In genomic region chr1:13500456-13500855, GRCm38 (mm10) we compare ENCODE assay signal across 8 mouse cellular contexts.
DNase-seq lines count a peak whose midpoint lies in the region; ATAC-seq lines count a peak whose summit lies in the region.

No protein-coding gene starts in this region.

- 34% methylated on average over 5 of the region's 5 CpGs for WGBS in midbrain, embryonic 14.5 days
- 25% methylated on average over 5 of the region's 5 CpGs for WGBS in midbrain, embryonic 16.5 days
- WGBS in limb, embryonic 11.5 days, result 28% methylated on average over 5 of the region's 5 CpGs
- 29% methylated on average over 5 of the region's 5 CpGs for WGBS in intestine, embryonic 15.5 days

- no peaks in the 10 kb centered on the region for H3K4me1 ChIP-seq in midbrain, embryonic 14.5 days (ENCODE audit: control insufficient read depth, insufficient read depth, low read length)
- no peaks in the 10 kb centered on the region for H3K4me1 ChIP-seq in midbrain, embryonic 16.5 days (ENCODE audit: control insufficient read depth, insufficient read depth, low read length)
- H3K4me1 ChIP-seq in limb, embryonic 11.5 days (ENCODE audit: control insufficient read depth, insufficient read depth, low read length), result no peaks in the 10 kb centered on the region
- no peaks in the 10 kb centered on the region for H3K4me1 ChIP-seq in intestine, embryonic 15.5 days (replicated peaks)

- peak; percentile 66 for DNase-seq in midbrain, embryonic 14.5 days
- DNase-seq in T-cell, adult 2 months (ENCODE audit: low spot score), result peak; percentile 55
- DNase-seq in cerebellum, postnatal 36 days, result peak; percentile 23 to 30
- DNase-seq in induced T-regulatory cell, adult 2 months (ENCODE audit: low read depth), result peak; percentile 67
- peak; percentile 54 for DNase-seq in limb, embryonic 11.5 days (ENCODE audit: low spot score)
- peak; percentile 45 to 57 for DNase-seq in right cerebral cortex, adult 2 months (ENCODE audit: low spot score in 2 of 2)

- no peak overlapping the region for H3K4me2 ChIP-seq in midbrain, embryonic 14.5 days (ENCODE audit: low read length)
- H3K4me2 ChIP-seq in midbrain, embryonic 16.5 days (ENCODE audit: low read length), result no peak overlapping the region
- H3K4me2 ChIP-seq in limb, embryonic 11.5 days (ENCODE audit: low read depth, severe bottlenecking), result no peak overlapping the region
- H3K4me2 ChIP-seq in intestine, embryonic 15.5 days (replicated peaks), result no peak overlapping the region

- H3K27ac ChIP-seq in midbrain, embryonic 14.5 days (replicated peaks; ENCODE audit: low read depth, low read length), result no peak overlapping the region
- no peak overlapping the region for H3K27ac ChIP-seq in midbrain, embryonic 16.5 days (ENCODE audit: low read length)
- H3K27ac ChIP-seq in limb, embryonic 11.5 days (replicated peaks; ENCODE audit: low read depth, low read length), result no peak overlapping the region
- H3K27ac ChIP-seq in intestine, embryonic 15.5 days, result no peak overlapping the region

- no peak overlapping the region for H3K4me3 ChIP-seq in midbrain, embryonic 14.5 days (replicated peaks; ENCODE audit: low read depth, low read length)
- no peak overlapping the region for H3K4me3 ChIP-seq in midbrain, embryonic 16.5 days (ENCODE audit: low read depth, low read length)
- H3K4me3 ChIP-seq in limb, embryonic 11.5 days (ENCODE audit: low read depth, low read length), result no peak overlapping the region
- no peak overlapping the region for H3K4me3 ChIP-seq in intestine, embryonic 15.5 days (replicated peaks)

- H3K9ac ChIP-seq in midbrain, embryonic 14.5 days (replicated peaks; ENCODE audit: low read length), result no peak overlapping the region
- no peak overlapping the region for H3K9ac ChIP-seq in midbrain, embryonic 16.5 days (ENCODE audit: low read depth, low read length)
- H3K9ac ChIP-seq in limb, embryonic 11.5 days (ENCODE audit: low read length), result no peak overlapping the region
- no peak overlapping the region for H3K9ac ChIP-seq in intestine, embryonic 15.5 days

- no peaks in the 10 kb centered on the region for H3K36me3 ChIP-seq in midbrain, embryonic 14.5 days (ENCODE audit: control insufficient read depth, insufficient read depth, low read length)
- no peaks in the 10 kb centered on the region for H3K36me3 ChIP-seq in midbrain, embryonic 16.5 days (ENCODE audit: control insufficient read depth, insufficient read depth, low read length)
- no peaks in the 10 kb centered on the region for H3K36me3 ChIP-seq in limb, embryonic 11.5 days (ENCODE audit: control insufficient read depth, insufficient read depth, low read length)
- H3K36me3 ChIP-seq in intestine, embryonic 15.5 days, result no peaks in the 10 kb centered on the region

- no peaks in the 10 kb centered on the region for H3K27me3 ChIP-seq in midbrain, embryonic 14.5 days (ENCODE audit: control insufficient read depth, insufficient read depth, low read length)
- H3K27me3 ChIP-seq in midbrain, embryonic 16.5 days (ENCODE audit: control insufficient read depth, insufficient read depth, low read depth, low read length), result no peaks in the 10 kb centered on the region
- H3K27me3 ChIP-seq in limb, embryonic 11.5 days (ENCODE audit: control insufficient read depth, insufficient read depth, low read length), result no peaks in the 10 kb centered on the region
- H3K27me3 ChIP-seq in intestine, embryonic 15.5 days (replicated peaks), result no peaks in the 10 kb centered on the region

- no peak for ATAC-seq in midbrain, embryonic 14.5 days (ENCODE audit: low FRiP score, low TSS enrichment)
- no peak for ATAC-seq in midbrain, embryonic 16.5 days
- ATAC-seq in limb, embryonic 11.5 days (ENCODE audit: insufficient number of reproducible peaks, low FRiP score, low TSS enrichment, low read depth), result no peak
- no peak for ATAC-seq in intestine, embryonic 15.5 days

- H3K9me3 ChIP-seq in midbrain, embryonic 14.5 days (ENCODE audit: control insufficient read depth, low read length), result no peaks in the 10 kb centered on the region
- no peaks in the 10 kb centered on the region for H3K9me3 ChIP-seq in midbrain, embryonic 16.5 days (replicated peaks; ENCODE audit: control insufficient read depth, low read length, poor library complexity, severe bottlenecking)
- H3K9me3 ChIP-seq in limb, embryonic 11.5 days (ENCODE audit: control insufficient read depth, low read length), result no peaks in the 10 kb centered on the region
- H3K9me3 ChIP-seq in intestine, embryonic 15.5 days, result no peaks in the 10 kb centered on the region
